Comparison of ENCODE assay signal across 8 mouse cellular contexts in the genomic region with DNA sequence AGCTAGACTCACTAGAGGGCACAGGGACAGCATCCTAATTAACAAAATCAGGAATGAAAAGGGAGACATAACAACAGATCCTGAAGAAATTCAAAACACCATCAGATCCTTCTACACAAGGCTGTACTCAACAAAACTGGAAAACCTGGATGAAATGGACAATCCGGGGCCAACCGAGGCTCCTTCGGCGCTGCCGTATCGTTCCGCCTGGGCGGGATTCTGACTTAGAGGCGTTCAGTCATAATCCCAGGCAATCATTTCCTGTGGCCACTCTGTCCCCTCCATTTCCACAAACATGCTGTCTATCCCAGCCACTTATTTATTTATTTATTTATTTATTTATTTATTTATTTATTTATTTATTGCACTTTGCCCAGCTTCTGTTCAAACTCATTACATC. TPM values are rescaled to one million over a fixed set of nuclear protein-coding genes. Genes with fewer than 3 reads are reported as not detected.
DNase-seq lines count a peak whose midpoint lies in the region; ATAC-seq lines count a peak whose summit lies in the region.
"Not testable (repeated sequence)": the region's sequence is repeated elsewhere in the genome, so short reads cannot be mapped to it uniquely, and the experiment has no call there.
"Had no signal": no experiment of that assay in that cellular context is flagged by ENCODE, and none has a peak within 500 bp of the region (broad histone marks: within the 10 kb centered on the region; RNA-seq: fewer than 3 reads in every experiment).

No protein-coding gene starts in this region.

- not testable (repeated sequence) for H3K4me2 ChIP-seq in liver, embryonic 13.5 days; liver, embryonic 16.5 days (ENCODE audit: low read depth, low read length)

- H3K9me3 ChIP-seq in liver, embryonic 13.5 days (replicated peaks); liver, embryonic 16.5 days (replicated peaks; ENCODE audit: control insufficient read depth, low read length): not testable (repeated sequence)

- peak; percentile 91 for ATAC-seq in erythroblast, adult 5-6 weeks (replicated peaks; ENCODE audit: low FRiP score, poor library complexity, severe bottlenecking)
- peak; percentile 59; the same call in 1 of the 2 replicates for ATAC-seq in liver, embryonic 13.5 days (ENCODE audit: low read depth)
- peak; percentile 72; the same call in 1 of the 2 replicates for ATAC-seq in liver, embryonic 16.5 days (ENCODE audit: low read depth)
- peak; percentile 84 for ATAC-seq in megakaryocyte progenitor cell, adult 5-6 weeks (replicated peaks; ENCODE audit: poor library complexity)
- ATAC-seq in neutrophil, adult 5-6 weeks (ENCODE audit: extremely low read depth, insufficient number of reproducible peaks, low FRiP score, poor library complexity, severe bottlenecking): peak; percentile 70

- H3K36me3 ChIP-seq in liver, embryonic 13.5 days; liver, embryonic 16.5 days (ENCODE audit: control insufficient read depth, insufficient read depth): not testable (repeated sequence)

- H3K27ac ChIP-seq in liver, embryonic 13.5 days; liver, embryonic 16.5 days (ENCODE audit: low read length): not testable (repeated sequence)

- H3K9ac ChIP-seq in liver, embryonic 13.5 days; liver, embryonic 16.5 days (ENCODE audit: low read depth, low read length): not testable (repeated sequence)

- not testable (repeated sequence) for H3K4me1 ChIP-seq in liver, embryonic 13.5 days (replicated peaks); liver, embryonic 16.5 days (ENCODE audit: control insufficient read depth, low read depth, low read length)

- H3K27me3 ChIP-seq in liver, embryonic 13.5 days: peaks cover 43% of the 10 kb centered on the region
- peaks cover 33% of the 10 kb centered on the region for H3K27me3 ChIP-seq in liver, embryonic 16.5 days (ENCODE audit: control insufficient read depth, insufficient read depth, low read depth, low read length)

- 88% methylated on average over 9 of the region's 9 CpGs for WGBS in liver, embryonic 13.5 days (ENCODE audit: insufficient replicate concordance)
- WGBS in liver, embryonic 16.5 days (ENCODE audit: insufficient replicate concordance): 79% methylated on average over 9 of the region's 9 CpGs

- DNase-seq in heart, adult 11 months: peak; percentile 63
- DNase-seq in liver, embryonic 13.5 days: not testable (repeated sequence)

- H3K4me3 ChIP-seq in liver, embryonic 13.5 days (replicated peaks); liver, embryonic 16.5 days (ENCODE audit: low read depth, low read length): not testable (repeated sequence)

RNA-seq across cellular contexts. Expression of a gene that starts 3.8 kb away (rescaled TPM):
- total RNA-seq in erythroblast, adult 5-6 weeks (2015; ENCODE audit: low replicate concordance): not detected in 2 replicates
- total RNA-seq in erythroblast, adult 5-6 weeks (2017; ENCODE audit: low replicate concordance): not detected in 2 replicates
- 0.01 TPM in 1 of 2 replicates, not detected in the other for polyA plus RNA-seq in liver, embryonic 13.5 days (2015; fragmentation: Nextera tagmentation; extraction: Ambion mirVana)
- polyA plus RNA-seq in liver, embryonic 16.5 days (2015; fragmentation: Nextera tagmentation; extraction: Ambion mirVana): 0.01 TPM in 1 of 2 replicates, not detected in the other
- not detected in 2 replicates for total RNA-seq in megakaryocyte progenitor cell, adult 5-6 weeks (2015)
- not detected in 2 replicates for total RNA-seq in megakaryocyte progenitor cell, adult 5-6 weeks (2017)
- not detected in 2 replicates for total RNA-seq in neutrophil, adult 5-6 weeks (2017)
- polyA plus RNA-seq: activated CD4-positive, CD25-positive, alpha-beta regulatory T cell, adult 4 months; CD4-positive, CD25-positive, alpha-beta regulatory T cell, adult 4 months had no signal
